Mouse (Mus musculus) intestine, embryonic 14.5 days (tissue): ENCODE results near the gene Pacsin2. TPM values are rescaled to one million over a fixed set of nuclear protein-coding genes. Genes with fewer than 3 reads are reported as not detected.
"Not testable (repeated sequence)": the region's sequence is repeated elsewhere in the genome, so short reads cannot be mapped to it uniquely, and the experiment has no call there.

Source experiments
- ATAC-seq: fragments of 200-750 bp; cut with Nextera tagmentation; replicated peaks from 2 replicates; pipeline ENCODE4 v1.8.0; 2017; ENCODE audit warnings: low read depth, moderate number of reproducible peaks, moderate TSS enrichment, moderate library complexity; ENCODE audit not compliant: low FRiP score, low TSS enrichment
- DNase-seq: peaks from one replicate; pipeline ENCODE4 v3.0.0-alpha.2; 2018; ENCODE audit warnings: low spot score
- H3K27ac ChIP-seq: fragments of 300-500 bp; sonication (generic); 2 replicates; pipeline ENCODE4 v1.5.1; 2014; ENCODE audit warnings: low read depth, mild to moderate bottlenecking, control low read depth
- H3K27me3 ChIP-seq: fragments of 300-500 bp; sonication (generic); replicated peaks from 2 replicates; pipeline ENCODE4 v1.6.1; 2014; ENCODE audit warnings: low read length, control low read depth; ENCODE audit not compliant: control insufficient read depth, insufficient read depth
- H3K36me3 ChIP-seq: fragments of 300-500 bp; sonication (generic); 2 replicates; pipeline ENCODE4 v1.6.1; 2014; ENCODE audit warnings: low read length, control low read depth; ENCODE audit not compliant: control insufficient read depth, insufficient read depth
- H3K4me1 ChIP-seq: fragments of 300-500 bp; sonication (generic); replicated peaks from 2 replicates; pipeline ENCODE4 v1.6.1; 2014; ENCODE audit warnings: low read length, control low read depth, mixed read lengths; ENCODE audit not compliant: control insufficient read depth, insufficient read depth
- H3K4me2 ChIP-seq: fragments of 300-500 bp; sonication (generic); 2 replicates; pipeline ENCODE4 v1.6.1; 2014; ENCODE audit warnings: low read length
- H3K4me3 ChIP-seq: fragments of 300-500 bp; sonication (generic); 2 replicates; pipeline ENCODE4 v1.5.1; 2014; ENCODE audit warnings: low read depth, low read length, control low read depth, mixed read lengths
- H3K9ac ChIP-seq: fragments of 300-500 bp; sonication (generic); 2 replicates; pipeline ENCODE4 v1.6.1; 2014; ENCODE audit warnings: mild to moderate bottlenecking, low read length
- H3K9me3 ChIP-seq: fragments of 300-500 bp; sonication (generic); 2 replicates; pipeline ENCODE4 v1.6.1; 2016; ENCODE audit warnings: low read length, control low read depth; ENCODE audit not compliant: control insufficient read depth
- WGBS: fragments of 180-500 bp; shearing (Covaris S2); extraction: QIAGEN DNeasy Blood & Tissue Kit; methylation state at CpG from one replicate; pipeline ENCODE4 v1.1.7; 2014; 5-methylcytosine and 5-hydroxymethylcytosine counted together
- polyA plus RNA-seq: library from polyadenylated mRNA; unstranded; fragments of >200 nt; fragmentation: Nextera tagmentation; extraction: Ambion mirVana; gene quantifications from 2 replicates; pipeline ENCODE4 v1.2.1, GENCODE M21; 2014

Pacsin2 gene
- polyA plus RNA-seq, 1 experiment from 2014 or later: 63.9 TPM

DNA sequence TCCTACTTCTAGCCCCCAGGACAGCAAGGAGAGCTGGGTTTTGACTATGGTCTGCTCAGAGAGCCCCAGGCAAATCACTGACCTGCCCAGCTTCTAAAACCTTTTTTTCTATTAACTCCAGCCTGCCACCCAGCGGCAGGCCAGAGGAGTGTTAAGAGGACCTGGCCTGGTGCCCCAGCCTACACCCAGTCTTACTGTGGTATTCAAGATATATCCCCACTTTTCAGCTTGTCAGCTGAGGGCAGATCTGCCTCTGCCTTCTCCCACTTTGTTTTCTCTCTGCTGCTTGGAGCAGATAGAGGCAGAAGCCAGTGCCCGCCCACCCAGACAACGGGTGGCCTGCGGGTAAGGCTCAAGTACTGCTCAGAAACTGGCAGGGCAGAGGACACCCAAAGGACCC lies 89.3 kb downstream of the Pacsin2 start:
- Histone ChIP-seq H3K9ac (no peak overlapping the region), H3K36me3 (peaks cover 34% of the 10 kb centered on the region)

GRCm38 (mm10) chr15:83374076-83374475 lies 90.3 kb downstream of the Pacsin2 start:
- Histone ChIP-seq H3K4me2 (no peak overlapping the region), H3K4me1 (0 out of 2 replicates have a peak, but pooled peaks cover 4% of the 10 kb centered on the region), H3K27me3 (no peaks in the 10 kb centered on the region), H3K36me3 (peaks cover 23% of the 10 kb centered on the region), H3K4me3 (no peak overlapping the region), H3K9me3 (no peaks in the 10 kb centered on the region), H3K27ac (no peak overlapping the region), H3K9ac (no peak overlapping the region)
- ATAC-seq (0 out of 2 replicates have a peak, but pooled peaks have one; percentile 26), DNase-seq (no peak)

More for the DNA sequence above, 89.3 kb downstream of the Pacsin2 start:
- Histone ChIP-seq H3K4me3 (no peak overlapping the region), H3K4me1 (0 out of 2 replicates have a peak, but pooled peaks cover 4% of the 10 kb centered on the region), H3K9me3 (no peaks in the 10 kb centered on the region), H3K27ac (no peak overlapping the region), H3K4me2 (no peak overlapping the region), H3K27me3 (no peaks in the 10 kb centered on the region)
- ATAC-seq: peak; percentile 18; the same call in 1 of the 2 replicates
- WGBS: 68% methylated on average over 4 of the region's 4 CpGs
- peak; percentile 78 for DNase-seq

DNA sequence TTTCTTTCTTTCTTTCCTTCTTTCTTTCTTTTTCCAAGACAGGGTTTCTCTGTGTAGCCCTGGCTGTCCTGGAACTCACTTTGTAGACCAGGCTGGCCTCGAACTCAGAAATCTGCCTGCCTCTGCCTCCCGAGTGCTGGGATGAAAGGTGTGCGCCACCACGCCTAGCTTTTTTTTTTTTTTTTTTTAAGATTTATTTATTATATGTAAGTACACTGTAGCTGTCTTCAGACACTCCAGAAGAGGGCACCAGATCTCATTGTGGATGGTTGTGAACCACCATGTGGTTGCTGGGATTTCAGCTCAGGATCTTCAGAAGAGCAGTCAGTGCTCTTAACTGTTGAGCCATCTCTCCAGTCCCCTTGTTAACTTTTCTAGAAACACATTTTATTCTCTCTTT lies 95.7 kb downstream of the Pacsin2 start:
- not testable (repeated sequence) for H3K27ac ChIP-seq, DNase-seq, ATAC-seq, H3K9ac ChIP-seq, H3K4me3 ChIP-seq, H3K4me1 ChIP-seq, H3K27me3 ChIP-seq, H3K36me3 ChIP-seq, H3K4me2 ChIP-seq, H3K9me3 ChIP-seq
- 93% methylated on average over 4 of the region's 4 CpGs for WGBS

DNA sequence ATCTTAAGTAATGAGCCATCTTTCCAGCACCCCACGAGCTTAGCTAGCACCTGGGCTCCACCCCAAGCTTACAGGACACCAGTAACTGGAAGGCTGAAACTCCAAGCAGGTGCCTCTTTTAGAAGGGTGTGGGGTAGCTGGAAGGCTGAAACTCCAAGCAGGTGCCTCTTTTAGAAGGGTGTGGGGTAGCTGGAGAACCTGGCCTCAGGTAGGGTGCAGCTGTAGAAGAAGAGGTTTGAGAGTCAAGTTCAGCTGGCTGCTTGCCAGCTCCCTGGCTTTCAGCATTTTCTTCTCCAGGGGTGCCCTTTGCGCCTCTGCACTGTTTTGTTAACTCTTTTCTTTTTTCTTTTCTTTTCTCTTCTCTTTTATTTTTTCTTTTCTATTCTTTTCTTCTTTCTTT lies 96.1 kb downstream of the Pacsin2 start:
- DNase-seq: no peak
- WGBS: 89% methylated on average over 2 of the region's 2 CpGs
- ATAC-seq: no peak
- Histone ChIP-seq H3K9me3 (no peaks in the 10 kb centered on the region), H3K27me3 (no peaks in the 10 kb centered on the region), H3K4me3 (no peak overlapping the region), H3K4me2 (no peak overlapping the region), H3K27ac (no peak overlapping the region), H3K9ac (no peak overlapping the region), H3K4me1 (0 out of 2 replicates have a peak, but pooled peaks cover 6% of the 10 kb centered on the region), H3K36me3 (no peaks in the 10 kb centered on the region)

DNA sequence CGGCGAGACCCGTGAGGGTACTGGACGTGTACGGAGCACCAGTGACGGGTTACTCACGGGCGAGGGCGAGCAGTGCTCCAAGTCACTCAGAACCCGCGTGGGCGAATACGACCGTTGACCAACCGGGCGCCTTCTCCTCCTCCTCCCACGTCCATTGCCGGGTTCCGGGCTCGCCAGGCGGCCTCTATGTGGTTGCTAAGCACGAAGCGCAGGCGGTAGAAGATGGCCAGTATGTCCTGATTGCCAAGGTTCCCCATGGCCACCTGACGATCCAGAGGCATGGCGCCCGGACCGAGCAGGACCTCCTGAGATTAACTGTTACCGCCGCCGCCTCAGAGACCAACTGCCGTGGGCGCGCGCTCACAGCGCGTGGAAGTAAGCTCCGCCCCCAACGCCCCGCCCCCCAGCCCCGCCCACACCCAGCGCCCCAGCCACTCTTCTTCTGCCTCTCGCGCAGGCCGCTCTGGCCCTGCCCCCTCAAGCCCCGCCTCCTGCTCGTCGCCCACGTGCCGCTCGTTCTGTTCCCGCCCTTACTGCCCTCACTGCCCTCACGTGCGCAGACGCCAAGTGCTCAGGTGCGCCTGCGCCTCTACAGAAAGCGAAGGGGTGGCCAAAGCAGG lies 97.4 kb downstream of the Pacsin2 start:
- no peak overlapping the region for H3K27ac ChIP-seq

GRCm38 (mm10) chr15:83365697-83366096 lies 98.7 kb downstream of the Pacsin2 start:
- H3K9ac ChIP-seq: no peak overlapping the region
- no peak overlapping the region for H3K27ac ChIP-seq
- 0 out of 2 replicates have a peak, but pooled peaks cover 6% of the 10 kb centered on the region for H3K4me1 ChIP-seq
- H3K9me3 ChIP-seq: no peaks in the 10 kb centered on the region
- H3K4me3 ChIP-seq: no peak overlapping the region
- ATAC-seq (no peak), DNase-seq (no peak)
- no peak overlapping the region for H3K4me2 ChIP-seq
- H3K27me3 ChIP-seq: no peaks in the 10 kb centered on the region
- no peaks in the 10 kb centered on the region for H3K36me3 ChIP-seq

More for the DNA sequence above, 97.4 kb downstream of the Pacsin2 start:
- peak; percentile 92 for DNase-seq
- H3K9me3 ChIP-seq: no peaks in the 10 kb centered on the region
- 0 out of 2 replicates have a peak, but pooled peaks cover 6% of the 10 kb centered on the region for H3K4me1 ChIP-seq
- H3K4me3 ChIP-seq: peak overlapping the region; percentile 41
- H3K27me3 ChIP-seq: no peaks in the 10 kb centered on the region
- 17% methylated on average over 57 of the region's 58 CpGs for WGBS
- H3K36me3 ChIP-seq: no peaks in the 10 kb centered on the region
- ATAC-seq: peak; percentile 87
- H3K4me2 ChIP-seq: peak overlapping the region; percentile 71
- H3K9ac ChIP-seq: peak overlapping the region; percentile 31

DNA sequence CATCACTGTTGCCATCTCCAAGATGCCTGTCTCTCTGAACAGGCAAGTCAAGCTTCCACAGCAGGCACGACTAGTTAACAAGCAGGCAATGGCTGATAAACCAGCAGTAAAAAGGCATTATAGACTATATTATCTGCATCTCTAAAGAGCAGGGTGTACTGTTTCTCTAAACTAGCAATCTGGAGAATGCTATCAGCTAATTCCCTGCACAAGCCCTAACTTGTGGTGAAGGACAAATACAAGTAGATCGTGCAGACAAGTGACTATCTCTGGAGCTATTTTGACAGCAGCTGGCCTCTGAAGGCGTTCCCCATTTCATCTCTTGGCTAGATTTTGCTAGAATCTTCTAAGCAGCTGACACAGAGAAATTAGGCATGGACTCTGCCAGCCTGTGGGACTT lies 100.2 kb downstream of the Pacsin2 start:
- no peak overlapping the region for H3K4me3 ChIP-seq
- ATAC-seq (no peak), DNase-seq (no peak)
- no peak overlapping the region for H3K4me2 ChIP-seq
- H3K4me1 ChIP-seq: 0 out of 2 replicates have a peak, but pooled peaks cover 6% of the 10 kb centered on the region
- H3K9me3 ChIP-seq: no peaks in the 10 kb centered on the region
- no peaks in the 10 kb centered on the region for H3K36me3 ChIP-seq
- no peak overlapping the region for H3K27ac ChIP-seq
- H3K27me3 ChIP-seq: no peaks in the 10 kb centered on the region
- 76% methylated on average over 3 of the region's 3 CpGs for WGBS
- no peak overlapping the region for H3K9ac ChIP-seq

- not testable (repeated sequence) for H3K9ac ChIP-seq, H3K27ac ChIP-seq, DNase-seq, H3K4me2 ChIP-seq, H3K9me3 ChIP-seq, H3K4me3 ChIP-seq, H3K27me3 ChIP-seq, ATAC-seq, H3K4me1 ChIP-seq, H3K36me3 ChIP-seq
- 79% methylated on average over 1 of the region's 1 CpGs for WGBS
Observed at GRCm38 (mm10) chr15:83362813-83363212, 101.6 kb downstream of the Pacsin2 start.

DNA sequence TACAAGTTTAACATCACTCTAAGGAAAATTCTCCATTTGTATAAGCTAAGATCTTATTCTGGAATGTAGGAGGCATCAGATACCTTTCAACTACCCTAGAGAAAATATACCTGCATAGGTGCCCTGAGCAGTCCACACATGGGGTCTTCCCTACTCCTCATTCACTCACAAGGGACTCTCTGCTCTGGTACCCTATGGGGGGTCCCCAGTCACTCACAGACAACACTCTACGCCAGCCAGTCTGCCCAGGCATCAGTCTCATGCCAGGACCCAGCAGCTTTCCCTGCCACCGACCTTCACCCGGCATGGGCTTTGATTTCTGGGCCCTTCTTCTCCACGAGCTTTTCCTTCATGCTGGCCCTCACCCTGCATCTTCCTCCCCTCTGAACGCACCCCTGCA lies 103.5 kb downstream of the Pacsin2 start:
- not testable (repeated sequence) for ATAC-seq, H3K27ac ChIP-seq, H3K9me3 ChIP-seq, H3K4me1 ChIP-seq, DNase-seq, H3K36me3 ChIP-seq, H3K9ac ChIP-seq, H3K27me3 ChIP-seq, H3K4me2 ChIP-seq, H3K4me3 ChIP-seq
- 71% methylated on average over 4 of the region's 5 CpGs for WGBS
